Mouse (Mus musculus): ENCODE results near the gene Ttf2. TPM values are rescaled to one million over a fixed set of nuclear protein-coding genes. Genes with fewer than 3 reads are reported as not detected.

The Ttf2 gene
- polyA plus RNA-seq, 1 experiment from 2014 or later: 3.6 TPM

DNA sequence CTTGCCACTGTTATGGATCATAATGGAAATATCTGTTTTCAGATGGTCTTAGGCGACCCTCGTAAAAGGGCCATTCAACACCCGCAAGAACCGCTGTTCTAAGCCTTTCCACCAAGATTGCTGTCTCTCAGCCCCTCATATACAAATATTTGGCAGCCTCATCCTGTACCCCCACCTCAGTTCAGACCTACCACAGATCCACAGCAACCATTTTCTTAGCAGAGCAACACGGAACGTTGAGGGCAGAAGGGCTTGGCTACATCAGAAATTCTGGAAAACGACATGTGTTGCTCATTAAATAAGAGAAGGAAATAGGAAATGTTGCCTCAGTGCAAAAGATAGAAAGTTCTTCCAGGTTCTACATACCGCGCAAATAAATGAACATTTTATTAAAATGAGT lies 58.4 kb downstream of the Ttf2 start:
- TF ChIP-seq EP300 (IDR thresholded peaks at IDR 0.05) (no peak), CTCF (IDR thresholded peaks at IDR 0.05) (no peak)
- no peak overlapping the region for H3K4me2 ChIP-seq (replicated peaks; ENCODE audit: low read depth, low read length)
- ATAC-seq (no peak), DNase-seq (ENCODE audit: low spot score) (no peak)
- H3K9ac ChIP-seq (replicated peaks; ENCODE audit: low read depth): no peak overlapping the region
- no peaks in the 10 kb centered on the region for H3K36me3 ChIP-seq (ENCODE audit: insufficient read depth, low read length)
- no peak overlapping the region for H3K27ac ChIP-seq (ENCODE audit: low read length)
- H3K9me3 ChIP-seq (ENCODE audit: low read length): no peaks in the 10 kb centered on the region
- WGBS: 69% methylated on average over 9 of the region's 9 CpGs
- H3K27me3 ChIP-seq (replicated peaks; ENCODE audit: insufficient read depth, low read length): no peaks in the 10 kb centered on the region
- H3K4me3 ChIP-seq (ENCODE audit: low read depth, low read length): no peak overlapping the region
- H3K4me1 ChIP-seq (ENCODE audit: insufficient read depth, low read depth, low read length): no peaks in the 10 kb centered on the region

DNA sequence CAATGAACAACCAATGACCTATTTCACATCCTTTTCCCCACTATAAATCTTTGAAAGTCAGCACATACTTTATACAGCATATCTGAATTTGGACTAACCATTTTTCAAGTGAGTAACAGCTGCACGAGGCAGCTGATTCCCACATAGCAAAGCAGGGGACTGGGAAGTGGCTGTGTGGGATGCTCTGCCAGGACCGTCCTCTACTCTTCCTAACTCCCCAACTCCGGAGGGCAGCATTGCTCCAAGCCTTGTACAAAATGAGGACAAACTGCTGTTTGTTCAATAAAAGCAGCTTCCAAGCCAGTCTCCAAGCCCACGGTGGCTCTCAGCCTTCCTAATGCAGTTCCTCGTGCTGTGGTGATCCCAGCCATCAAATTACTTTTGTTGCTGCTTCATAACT lies 58.8 kb downstream of the Ttf2 start:
- H3K27ac ChIP-seq (ENCODE audit: low read length): no peak overlapping the region
- no peaks in the 10 kb centered on the region for H3K36me3 ChIP-seq (ENCODE audit: insufficient read depth, low read length)
- no peak overlapping the region for H3K4me2 ChIP-seq (replicated peaks; ENCODE audit: low read depth, low read length)
- TF ChIP-seq CTCF (IDR thresholded peaks at IDR 0.05) (no peak), EP300 (IDR thresholded peaks at IDR 0.05) (no peak)
- H3K4me3 ChIP-seq (ENCODE audit: low read depth, low read length): no peak overlapping the region
- H3K4me1 ChIP-seq (ENCODE audit: insufficient read depth, low read depth, low read length): no peaks in the 10 kb centered on the region
- no peaks in the 10 kb centered on the region for H3K27me3 ChIP-seq (replicated peaks; ENCODE audit: insufficient read depth, low read length)
- WGBS: 51% methylated on average over 5 of the region's 5 CpGs
- ATAC-seq (no peak), DNase-seq (ENCODE audit: low spot score) (no peak)
- no peak overlapping the region for H3K9ac ChIP-seq (replicated peaks; ENCODE audit: low read depth)
- no peaks in the 10 kb centered on the region for H3K9me3 ChIP-seq (ENCODE audit: low read length)

DNA sequence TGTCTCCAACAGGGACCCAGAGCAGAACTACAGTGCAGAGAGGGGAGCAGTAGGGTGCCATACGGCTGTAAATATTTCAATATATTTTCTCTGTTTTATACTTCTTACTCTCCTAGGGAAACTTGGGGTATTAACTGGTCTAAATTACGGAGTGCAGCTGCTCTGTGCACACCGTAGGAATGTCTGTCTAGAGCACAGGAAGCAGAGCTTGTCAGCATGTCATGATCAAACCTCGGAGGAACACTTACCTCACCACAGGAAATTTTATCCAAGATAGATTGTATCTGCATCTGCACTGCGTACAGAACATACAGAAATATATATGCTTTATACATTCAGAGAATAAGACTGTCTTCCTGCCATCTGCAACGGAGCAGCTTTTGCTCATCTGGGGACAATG lies 60.9 kb downstream of the Ttf2 start:
- no peaks in the 10 kb centered on the region for H3K36me3 ChIP-seq (ENCODE audit: insufficient read depth, low read length)
- DNase-seq (ENCODE audit: low spot score) (no peak), ATAC-seq (no peak)
- no peak overlapping the region for H3K4me2 ChIP-seq (replicated peaks; ENCODE audit: low read depth, low read length)
- no peak overlapping the region for H3K4me3 ChIP-seq (ENCODE audit: low read depth, low read length)
- no peaks in the 10 kb centered on the region for H3K27me3 ChIP-seq (replicated peaks; ENCODE audit: insufficient read depth, low read length)
- 28% methylated on average over 6 of the region's 6 CpGs for WGBS
- no peak overlapping the region for H3K9ac ChIP-seq (replicated peaks; ENCODE audit: low read depth)
- no peak overlapping the region for H3K27ac ChIP-seq (ENCODE audit: low read length)
- TF ChIP-seq CTCF (IDR thresholded peaks at IDR 0.05) (no peak), EP300 (IDR thresholded peaks at IDR 0.05) (no peak)
- H3K9me3 ChIP-seq (ENCODE audit: low read length): no peaks in the 10 kb centered on the region
- H3K4me1 ChIP-seq (ENCODE audit: insufficient read depth, low read depth, low read length): no peaks in the 10 kb centered on the region

DNA sequence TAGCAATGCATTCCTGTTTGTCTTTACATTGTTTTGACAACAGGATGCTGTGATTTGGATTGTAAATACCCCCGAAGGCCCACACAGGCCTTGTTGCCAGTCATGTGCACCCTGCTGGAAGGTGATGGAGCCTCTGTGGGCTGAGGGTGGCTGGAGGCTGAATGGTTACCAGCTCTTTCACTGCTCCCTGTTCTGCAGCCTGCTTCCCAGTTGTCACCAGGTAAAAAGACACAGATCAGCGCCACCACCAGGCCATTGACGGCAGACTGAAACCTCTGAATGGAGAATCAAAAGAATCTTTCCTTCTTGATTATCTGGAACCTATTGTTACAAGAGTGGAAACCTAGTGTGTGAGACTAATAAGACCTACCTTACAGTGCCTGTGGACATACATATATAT lies 62.5 kb downstream of the Ttf2 start:
- no peak overlapping the region for H3K9ac ChIP-seq (replicated peaks; ENCODE audit: low read depth)

DNA sequence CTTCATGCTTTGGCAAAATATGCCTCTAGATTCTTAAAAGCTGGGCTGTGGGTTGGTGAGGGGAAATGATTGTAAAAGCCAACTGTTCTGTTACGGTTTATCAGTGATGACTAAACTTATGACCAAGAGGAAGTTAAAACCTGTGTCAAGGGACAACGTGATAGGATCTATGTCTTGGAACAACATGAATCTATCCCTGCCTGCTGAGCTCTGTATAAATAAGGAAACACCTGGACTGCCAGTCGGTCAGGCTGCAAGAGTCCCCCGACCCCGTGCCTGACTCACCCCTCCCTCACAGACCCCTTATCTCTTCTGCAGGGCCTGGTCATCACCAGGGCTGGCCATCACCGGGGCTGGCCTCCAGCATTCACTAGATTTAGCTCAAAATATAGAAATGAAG lies 63.3 kb downstream of the Ttf2 start:
- no peaks in the 10 kb centered on the region for H3K27me3 ChIP-seq (replicated peaks; ENCODE audit: insufficient read depth, low read length)
- no peaks in the 10 kb centered on the region for H3K9me3 ChIP-seq (ENCODE audit: low read length)
- WGBS: 31% methylated on average over 6 of the region's 6 CpGs
- no peaks in the 10 kb centered on the region for H3K36me3 ChIP-seq (ENCODE audit: insufficient read depth, low read length)
- no peaks in the 10 kb centered on the region for H3K4me1 ChIP-seq (ENCODE audit: insufficient read depth, low read depth, low read length)
- H3K27ac ChIP-seq (ENCODE audit: low read length): no peak overlapping the region
- TF ChIP-seq EP300 (IDR thresholded peaks at IDR 0.05) (0 out of 2 replicates have a peak, but pooled peaks have one; percentile 24), CTCF (IDR thresholded peaks at IDR 0.05) (no peak)
- ATAC-seq: peak; percentile 37; the same call in 1 of the 2 replicates
- no peak overlapping the region for H3K4me3 ChIP-seq (ENCODE audit: low read depth, low read length)
- no peak for DNase-seq (ENCODE audit: low spot score)
- H3K4me2 ChIP-seq (replicated peaks; ENCODE audit: low read depth, low read length): no peak overlapping the region
- H3K9ac ChIP-seq (replicated peaks; ENCODE audit: low read depth): no peak overlapping the region

More for the DNA sequence above, 62.5 kb downstream of the Ttf2 start:
- Histone ChIP-seq H3K27me3 (replicated peaks; ENCODE audit: insufficient read depth, low read length) (no peaks in the 10 kb centered on the region), H3K4me1 (ENCODE audit: insufficient read depth, low read depth, low read length) (no peaks in the 10 kb centered on the region), H3K9me3 (ENCODE audit: low read length) (no peaks in the 10 kb centered on the region), H3K36me3 (ENCODE audit: insufficient read depth, low read length) (no peaks in the 10 kb centered on the region), H3K4me3 (ENCODE audit: low read depth, low read length) (no peak overlapping the region), H3K4me2 (replicated peaks; ENCODE audit: low read depth, low read length) (no peak overlapping the region), H3K27ac (ENCODE audit: low read length) (no peak overlapping the region)
- DNase-seq (ENCODE audit: low spot score): no peak
- peak; percentile 61 for TF ChIP-seq CTCF (IDR thresholded peaks at IDR 0.05)
- no peak for TF ChIP-seq EP300 (IDR thresholded peaks at IDR 0.05)
- WGBS: 40% methylated on average over 3 of the region's 3 CpGs
- no peak for ATAC-seq

DNA sequence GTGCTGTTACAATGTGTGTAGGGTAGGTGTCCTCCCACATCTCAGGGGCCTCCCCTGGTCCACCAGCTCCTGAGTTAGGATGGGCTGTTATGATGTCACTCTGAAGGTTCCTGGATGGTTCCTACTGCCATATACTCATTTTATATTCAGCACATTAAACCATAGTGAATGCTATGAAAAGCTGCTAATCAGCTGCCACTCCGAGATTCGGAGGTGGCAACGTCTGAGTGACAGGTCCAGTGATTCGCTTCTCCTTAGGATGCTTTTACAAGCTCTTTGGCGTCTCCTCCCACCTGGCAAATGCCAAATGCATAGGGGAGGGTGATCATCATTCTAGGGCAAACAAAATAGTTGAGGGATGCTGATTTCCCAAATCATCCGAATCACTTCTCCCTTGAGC lies 74.0 kb downstream of the Ttf2 start:
- Histone ChIP-seq H3K27me3 (replicated peaks; ENCODE audit: insufficient read depth, low read length) (no peaks in the 10 kb centered on the region), H3K4me2 (replicated peaks; ENCODE audit: low read depth, low read length) (no peak overlapping the region), H3K36me3 (ENCODE audit: insufficient read depth, low read length) (no peaks in the 10 kb centered on the region), H3K27ac (ENCODE audit: low read length) (no peak overlapping the region), H3K9me3 (ENCODE audit: low read length) (no peaks in the 10 kb centered on the region), H3K9ac (replicated peaks; ENCODE audit: low read depth) (no peak overlapping the region), H3K4me1 (ENCODE audit: insufficient read depth, low read depth, low read length) (no peaks in the 10 kb centered on the region), H3K4me3 (ENCODE audit: low read depth, low read length) (no peak overlapping the region)
- TF ChIP-seq EP300 (IDR thresholded peaks at IDR 0.05) (no peak), CTCF (IDR thresholded peaks at IDR 0.05) (no peak)
- WGBS: 79% methylated on average over 6 of the region's 6 CpGs
- ATAC-seq (no peak), DNase-seq (ENCODE audit: low spot score) (no peak)
